Mouse (Mus musculus) olfactory bulb, adult 2 months (tissue): ENCODE measurements around the gene D930048N14Rik.

Experiments used
- CTCF ChIP-seq: fragments of 200-500 bp; IDR thresholded peaks from 2 replicates; pipeline ENCODE4 v1.5.1; 2012; ENCODE audit warnings: low read depth, mild to moderate bottlenecking, low read length, moderate library complexity; ENCODE audit not compliant: insufficient read depth
- POLR2A ChIP-seq: fragments of 200-500 bp; IDR thresholded peaks from 2 replicates; pipeline ENCODE4 v1.6.1; 2012; ENCODE audit warnings: mild to moderate bottlenecking, low read depth, low read length, moderate library complexity; ENCODE audit not compliant: insufficient read depth

- TF ChIP-seq POLR2A (no peak), CTCF (no peak)
Measured at GRCm38 (mm10) chr11:51637971-51638414, 12.8 kb upstream of the D930048N14Rik start.
